10 mouse cellular contexts compared by ENCODE assay signal in genomic region chr3:82980818-82981217, GRCm38 (mm10). TPM values are rescaled to one million over a fixed set of nuclear protein-coding genes. Genes with fewer than 3 reads are reported as not detected.
DNase-seq lines count a peak whose midpoint lies in the region; ATAC-seq lines count a peak whose summit lies in the region.
"Had no signal": no experiment of that assay in that cellular context is flagged by ENCODE, and none has a peak within 500 bp of the region (broad histone marks: within the 10 kb centered on the region; RNA-seq: fewer than 3 reads in every experiment).

No protein-coding gene starts in this region.

- H3K27ac ChIP-seq in hindbrain, embryonic 12.5 days: no peak overlapping the region
- H3K27ac ChIP-seq: liver, embryonic 15.5 days had no signal

- intact Hi-C loops in gastrocnemius, postnatal 14 days (cut with DNase I; ENCODE audit: low total_unique reads): loop anchor here (5.0 kb wide), 1 partner anchor 104 kb away; the partner anchor contains the start of gene Rbm46

- DNase-seq in adrenal gland, adult (ENCODE audit: inconsistent age in 2 of 2, low spot score in 1 of 2): peak; percentile 51 to 66
- DNase-seq in adrenal gland, adult 18-20 months (ENCODE audit: low spot score in 2 of 2): no peak
- peak; percentile 25 for DNase-seq in kidney, postnatal 14 days
- DNase-seq in kidney, adult 9 months: no peak
- DNase-seq in gastrocnemius, postnatal 14 days: peak; percentile 69
- peak; percentile 73 for DNase-seq in lung, postnatal 36 days
- no peak for DNase-seq in B cell, adult 2 months

- H3K27me3 ChIP-seq in hindbrain, embryonic 12.5 days: no peaks in the 10 kb centered on the region
- H3K27me3 ChIP-seq: liver, embryonic 15.5 days had no signal

- no peak overlapping the region for H3K4me3 ChIP-seq in hindbrain, embryonic 12.5 days
- H3K4me3 ChIP-seq: liver, embryonic 15.5 days had no signal

- no peaks in the 10 kb centered on the region for H3K4me1 ChIP-seq in hindbrain, embryonic 12.5 days
- H3K4me1 ChIP-seq: liver, embryonic 15.5 days had no signal

- H3K4me2 ChIP-seq in hindbrain, embryonic 12.5 days (replicated peaks): no peak overlapping the region
- H3K4me2 ChIP-seq: liver, embryonic 15.5 days had no signal

- ATAC-seq in hindbrain, embryonic 12.5 days (ENCODE audit: low FRiP score): no peak

- H3K9me3 ChIP-seq in hindbrain, embryonic 12.5 days (replicated peaks): no peaks in the 10 kb centered on the region
- H3K9me3 ChIP-seq: liver, embryonic 15.5 days had no signal

- no peak overlapping the region for H3K9ac ChIP-seq in hindbrain, embryonic 12.5 days
- H3K9ac ChIP-seq: liver, embryonic 15.5 days had no signal

- H3K36me3 ChIP-seq in hindbrain, embryonic 12.5 days: no peaks in the 10 kb centered on the region
- H3K36me3 ChIP-seq: liver, embryonic 15.5 days had no signal

- 75% methylated on average over 6 of the region's 6 CpGs for WGBS in hindbrain, embryonic 12.5 days

RNA-seq across cellular contexts. Expression of gene Fgg, which starts 26.7 kb away (rescaled TPM):
- total RNA-seq in adrenal gland, adult 18-20 months (2021): under 1 TPM in 1 of 2 experiments, not detected in 1; 0.86 TPM
- total RNA-seq in gastrocnemius, postnatal 14 days (2021): not detected
- polyA plus RNA-seq in hindbrain, embryonic 12.5 days (2016; fragmentation: Nextera tagmentation; extraction: Ambion mirVana): not detected in 2 replicates
- polyA plus RNA-seq: kidney, embryonic 14.5 days had no signal

RNA-seq across cellular contexts. Expression of gene Fga, which starts 45.1 kb away (rescaled TPM):
- 1 to 10 TPM in 1 of 2 experiments, not detected in 1; 1.4 TPM for total RNA-seq in adrenal gland, adult 18-20 months (2021)
- total RNA-seq in gastrocnemius, postnatal 14 days (2021): not detected
- polyA plus RNA-seq in hindbrain, embryonic 12.5 days (2016; fragmentation: Nextera tagmentation; extraction: Ambion mirVana): not detected in 2 replicates

Comparison
In these comparisons a context has a peak if more than half of its experiments do, and no peak if none do; other contexts are left out.
1. DNase-seq: peak in adrenal gland, adult (2 of 2), kidney, postnatal 14 days (single experiment), gastrocnemius, postnatal 14 days (single experiment) and lung, postnatal 36 days (single experiment); none in adrenal gland, adult 18-20 months (0 of 2), kidney, adult 9 months (single experiment) and B cell, adult 2 months (0 of 2).